Mouse (Mus musculus): ENCODE measurements at regions not wholly inside any gene's neighbourhood (a gene's known extent, or its start where the extent isn't known, plus 50 kb on each side); places are given as distances from the start of the nearest gene placed in this dataset.

GRCm38 (mm10) chr1:35814207-35814606 is 254.0 kb upstream of the Hs6st1 start:
- H3K36me3 ChIP-seq (ENCODE audit: control insufficient read depth, insufficient read depth, low read length) = no peaks in the 10 kb centered on the region
- 93% methylated on average over 9 of the region's 9 CpGs for WGBS
- no peaks in the 10 kb centered on the region for H3K4me1 ChIP-seq (ENCODE audit: control insufficient read depth, insufficient read depth, low read length)
- H3K27me3 ChIP-seq (ENCODE audit: control insufficient read depth, insufficient read depth, low read length) = no peaks in the 10 kb centered on the region
- no peak overlapping the region for H3K4me3 ChIP-seq
- no peaks in the 10 kb centered on the region for H3K79me2 ChIP-seq (replicated peaks; ENCODE audit: control insufficient read depth, insufficient read depth, low read length)
- TF ChIP-seq CTCF (IDR thresholded peaks at IDR 0.05) (no peak), EP300 (IDR thresholded peaks at IDR 0.05; ENCODE audit: insufficient read depth, low read depth, low read length) (no peak), POLR2A (IDR thresholded peaks at IDR 0.05; ENCODE audit: insufficient read depth, low read depth, low read length) (no peak)
- intact Hi-C loops (cut with DNase I) = no loop called here
- no peak overlapping the region for H3K9ac ChIP-seq (ENCODE audit: low read depth, low read length)
- H3K27ac ChIP-seq = no peak overlapping the region
- DNase-seq = no peak

- H3K79me2 ChIP-seq (replicated peaks; ENCODE audit: control insufficient read depth, insufficient read depth, low read length) = no peaks in the 10 kb centered on the region
- no peak for DNase-seq
- H3K9ac ChIP-seq (ENCODE audit: low read depth, low read length) = no peak overlapping the region
- H3K4me3 ChIP-seq = no peak overlapping the region
- intact Hi-C loops (cut with DNase I) = no loop called here
- no peaks in the 10 kb centered on the region for H3K36me3 ChIP-seq (ENCODE audit: control insufficient read depth, insufficient read depth, low read length)
- no peaks in the 10 kb centered on the region for H3K4me1 ChIP-seq (ENCODE audit: control insufficient read depth, insufficient read depth, low read length)
- no peak for TF ChIP-seq POLR2A (IDR thresholded peaks at IDR 0.05; ENCODE audit: insufficient read depth, low read depth, low read length)
- TF ChIP-seq EP300 (IDR thresholded peaks at IDR 0.05; ENCODE audit: insufficient read depth, low read depth, low read length) = no peak
- TF ChIP-seq CTCF (IDR thresholded peaks at IDR 0.05) = no peak
- WGBS = 62% methylated on average over 3 of the region's 3 CpGs
- H3K27me3 ChIP-seq (ENCODE audit: control insufficient read depth, insufficient read depth, low read length) = no peaks in the 10 kb centered on the region
- H3K27ac ChIP-seq = no peak overlapping the region
Observed at GRCm38 (mm10) chr1:35814751-35815150, 253.4 kb upstream of the Hs6st1 start.

- Histone ChIP-seq H3K9ac (ENCODE audit: low read depth, low read length) (no peak overlapping the region), H3K4me3 (no peak overlapping the region), H3K27me3 (ENCODE audit: control insufficient read depth, insufficient read depth, low read length) (no peaks in the 10 kb centered on the region; the same call in 1 of the 2 replicates), H3K27ac (no peak overlapping the region), H3K4me1 (ENCODE audit: control insufficient read depth, insufficient read depth, low read length) (no peaks in the 10 kb centered on the region), H3K79me2 (replicated peaks; ENCODE audit: control insufficient read depth, insufficient read depth, low read length) (no peaks in the 10 kb centered on the region), H3K36me3 (ENCODE audit: control insufficient read depth, insufficient read depth, low read length) (no peaks in the 10 kb centered on the region)
- no peak for TF ChIP-seq POLR2A (IDR thresholded peaks at IDR 0.05; ENCODE audit: insufficient read depth, low read depth, low read length)
- no peak for TF ChIP-seq EP300 (IDR thresholded peaks at IDR 0.05; ENCODE audit: insufficient read depth, low read depth, low read length)
- TF ChIP-seq CTCF (IDR thresholded peaks at IDR 0.05) = no peak
- DNase-seq = no peak
- intact Hi-C loops (cut with DNase I) = no loop called here
- 93% methylated on average over 6 of the region's 6 CpGs for WGBS
Observed at GRCm38 (mm10) chr1:35821791-35822190, 246.4 kb upstream of the Hs6st1 start.

- TF ChIP-seq EP300 (IDR thresholded peaks at IDR 0.05; ENCODE audit: insufficient read depth, low read depth, low read length) (no peak), POLR2A (IDR thresholded peaks at IDR 0.05; ENCODE audit: insufficient read depth, low read depth, low read length) (no peak), CTCF (IDR thresholded peaks at IDR 0.05) (no peak)
- Histone ChIP-seq H3K27ac (no peak overlapping the region), H3K79me2 (replicated peaks; ENCODE audit: control insufficient read depth, insufficient read depth, low read length) (no peaks in the 10 kb centered on the region), H3K9ac (ENCODE audit: low read depth, low read length) (no peak overlapping the region), H3K27me3 (ENCODE audit: control insufficient read depth, insufficient read depth, low read length) (no peaks in the 10 kb centered on the region; the same call in 1 of the 2 replicates), H3K36me3 (ENCODE audit: control insufficient read depth, insufficient read depth, low read length) (no peaks in the 10 kb centered on the region), H3K4me3 (no peak overlapping the region), H3K4me1 (ENCODE audit: control insufficient read depth, insufficient read depth, low read length) (no peaks in the 10 kb centered on the region)
- DNase-seq = no peak
- intact Hi-C loops (cut with DNase I) = no loop called here
- 63% methylated on average over 19 of the region's 19 CpGs for WGBS
Observed at GRCm38 (mm10) chr1:35822376-35823202, 245.6 kb upstream of the Hs6st1 start.

GRCm38 (mm10) chr1:35823496-35823895 is 244.7 kb upstream of the Hs6st1 start:
- no peaks in the 10 kb centered on the region; the same call in 1 of the 2 replicates for H3K27me3 ChIP-seq (ENCODE audit: control insufficient read depth, insufficient read depth, low read length)
- no peaks in the 10 kb centered on the region for H3K36me3 ChIP-seq (ENCODE audit: control insufficient read depth, insufficient read depth, low read length)
- WGBS = 85% methylated on average over 4 of the region's 4 CpGs
- DNase-seq = no peak
- intact Hi-C loops (cut with DNase I) = no loop called here
- no peak overlapping the region for H3K9ac ChIP-seq (ENCODE audit: low read depth, low read length)
- no peak overlapping the region for H3K4me3 ChIP-seq
- no peak overlapping the region for H3K27ac ChIP-seq
- H3K79me2 ChIP-seq (replicated peaks; ENCODE audit: control insufficient read depth, insufficient read depth, low read length) = no peaks in the 10 kb centered on the region
- TF ChIP-seq POLR2A (IDR thresholded peaks at IDR 0.05; ENCODE audit: insufficient read depth, low read depth, low read length) = no peak
- TF ChIP-seq EP300 (IDR thresholded peaks at IDR 0.05; ENCODE audit: insufficient read depth, low read depth, low read length) = no peak
- TF ChIP-seq CTCF (IDR thresholded peaks at IDR 0.05) = no peak
- no peaks in the 10 kb centered on the region for H3K4me1 ChIP-seq (ENCODE audit: control insufficient read depth, insufficient read depth, low read length)

Measured in heart, adult 2 months (tissue).